Mouse (Mus musculus): ENCODE results near the gene Foxo3. TPM values are rescaled to one million over a fixed set of nuclear protein-coding genes. Genes with fewer than 3 reads are reported as not detected.

Foxo3 gene
- polyA plus RNA-seq, 2 experiments, result 10.8 to 16.6 TPM

GRCm38 (mm10) chr10:42271454-42272230 is 4.9 kb downstream of the Foxo3 start:
- H3K9me3 ChIP-seq (ENCODE audit: control insufficient read depth, low read length), result no peaks in the 10 kb centered on the region
- no peaks in the 10 kb centered on the region for H3K27me3 ChIP-seq (ENCODE audit: control insufficient read depth, insufficient read depth, low read length)
- DNase-seq (ENCODE audit: low spot score), result no peak
- H3K4me1 ChIP-seq (ENCODE audit: control insufficient read depth, insufficient read depth, low read length), result peaks cover 35% of the 10 kb centered on the region
- no peak overlapping the region; the same call in 1 of the 2 replicates for H3K9ac ChIP-seq (ENCODE audit: low read depth, low read length, severe bottlenecking)
- WGBS, result 53% methylated on average over 11 of the region's 11 CpGs
- H3K27ac ChIP-seq (replicated peaks; ENCODE audit: low read depth, low read length), result no peak overlapping the region
- no peak overlapping the region for H3K4me2 ChIP-seq (replicated peaks; ENCODE audit: low read depth, low read length, severe bottlenecking)
- no peak for ATAC-seq (ENCODE audit: low FRiP score, low read depth)
- H3K4me3 ChIP-seq (replicated peaks; ENCODE audit: low read length), result no peak overlapping the region
- TF ChIP-seq POLR2A (IDR thresholded peaks at IDR 0.05; ENCODE audit: borderline replicate concordance, extremely low read depth, insufficient read depth, insufficient read length), result no peak
- peaks cover 41% of the 10 kb centered on the region for H3K36me3 ChIP-seq (ENCODE audit: control insufficient read depth, insufficient read depth, low read length)

- Histone ChIP-seq H3K27me3 (ENCODE audit: control insufficient read depth, insufficient read depth, low read length) (no peaks in the 10 kb centered on the region), H3K4me1 (ENCODE audit: control insufficient read depth, insufficient read depth, low read length) (peaks cover 35% of the 10 kb centered on the region), H3K4me2 (replicated peaks; ENCODE audit: low read depth, low read length, severe bottlenecking) (no peak overlapping the region), H3K9me3 (ENCODE audit: control insufficient read depth, low read length) (no peaks in the 10 kb centered on the region), H3K4me3 (replicated peaks; ENCODE audit: low read length) (no peak overlapping the region), H3K9ac (ENCODE audit: low read depth, low read length, severe bottlenecking) (no peak overlapping the region), H3K27ac (replicated peaks; ENCODE audit: low read depth, low read length) (no peak overlapping the region), H3K36me3 (ENCODE audit: control insufficient read depth, insufficient read depth, low read length) (peaks cover 52% of the 10 kb centered on the region)
- TF ChIP-seq POLR2A (IDR thresholded peaks at IDR 0.05; ENCODE audit: borderline replicate concordance, extremely low read depth, insufficient read depth, insufficient read length), result no peak
- ATAC-seq (ENCODE audit: low FRiP score, low read depth) (no peak), DNase-seq (ENCODE audit: low spot score) (no peak)
- 65% methylated on average over 10 of the region's 10 CpGs for WGBS
Measured at GRCm38 (mm10) chr10:42270277-42271083, 6.1 kb downstream of the Foxo3 start.

GRCm38 (mm10) chr10:42269281-42270025 is 7.1 kb downstream of the Foxo3 start:
- no peak overlapping the region for H3K9ac ChIP-seq (ENCODE audit: low read depth, low read length, severe bottlenecking)
- no peak overlapping the region for H3K27ac ChIP-seq (replicated peaks; ENCODE audit: low read depth, low read length)
- no peaks in the 10 kb centered on the region for H3K27me3 ChIP-seq (ENCODE audit: control insufficient read depth, insufficient read depth, low read length)
- no peak for ATAC-seq (ENCODE audit: low FRiP score, low read depth)
- TF ChIP-seq POLR2A (IDR thresholded peaks at IDR 0.05; ENCODE audit: borderline replicate concordance, extremely low read depth, insufficient read depth, insufficient read length), result no peak
- no peak for DNase-seq (ENCODE audit: low spot score)
- 62% methylated on average over 15 of the region's 15 CpGs for WGBS
- H3K36me3 ChIP-seq (ENCODE audit: control insufficient read depth, insufficient read depth, low read length), result peaks cover 59% of the 10 kb centered on the region
- no peak overlapping the region for H3K4me3 ChIP-seq (replicated peaks; ENCODE audit: low read length)
- H3K4me1 ChIP-seq (ENCODE audit: control insufficient read depth, insufficient read depth, low read length), result peaks cover 31% of the 10 kb centered on the region
- no peak overlapping the region for H3K4me2 ChIP-seq (replicated peaks; ENCODE audit: low read depth, low read length, severe bottlenecking)
- H3K9me3 ChIP-seq (ENCODE audit: control insufficient read depth, low read length), result no peaks in the 10 kb centered on the region

- Histone ChIP-seq H3K4me2 (replicated peaks; ENCODE audit: low read depth, low read length, severe bottlenecking) (no peak overlapping the region), H3K9ac (ENCODE audit: low read depth, low read length, severe bottlenecking) (no peak overlapping the region), H3K9me3 (ENCODE audit: control insufficient read depth, low read length) (no peaks in the 10 kb centered on the region), H3K27ac (replicated peaks; ENCODE audit: low read depth, low read length) (no peak overlapping the region), H3K4me1 (ENCODE audit: control insufficient read depth, insufficient read depth, low read length) (peaks cover 19% of the 10 kb centered on the region), H3K27me3 (ENCODE audit: control insufficient read depth, insufficient read depth, low read length) (no peaks in the 10 kb centered on the region), H3K36me3 (ENCODE audit: control insufficient read depth, insufficient read depth, low read length) (peaks cover 52% of the 10 kb centered on the region), H3K4me3 (replicated peaks; ENCODE audit: low read length) (no peak overlapping the region)
- WGBS, result 83% methylated on average over 5 of the region's 5 CpGs
- DNase-seq (ENCODE audit: low spot score) (no peak), ATAC-seq (ENCODE audit: low FRiP score, low read depth) (no peak)
- TF ChIP-seq POLR2A (IDR thresholded peaks at IDR 0.05; ENCODE audit: borderline replicate concordance, extremely low read depth, insufficient read depth, insufficient read length), result no peak
Measured at GRCm38 (mm10) chr10:42267811-42268545, 8.6 kb downstream of the Foxo3 start.

All from limb, embryonic 14.5 days (tissue).